Mouse (Mus musculus): ENCODE measurements at regions not wholly inside any gene's neighbourhood (a gene's known extent, or its start where the extent isn't known, plus 50 kb on each side); places are given as distances from the start of the nearest gene placed in this dataset.
"Not testable (repeated sequence)": the region's sequence is repeated elsewhere in the genome, so short reads cannot be mapped to it uniquely, and the experiment has no call there.

DNA sequence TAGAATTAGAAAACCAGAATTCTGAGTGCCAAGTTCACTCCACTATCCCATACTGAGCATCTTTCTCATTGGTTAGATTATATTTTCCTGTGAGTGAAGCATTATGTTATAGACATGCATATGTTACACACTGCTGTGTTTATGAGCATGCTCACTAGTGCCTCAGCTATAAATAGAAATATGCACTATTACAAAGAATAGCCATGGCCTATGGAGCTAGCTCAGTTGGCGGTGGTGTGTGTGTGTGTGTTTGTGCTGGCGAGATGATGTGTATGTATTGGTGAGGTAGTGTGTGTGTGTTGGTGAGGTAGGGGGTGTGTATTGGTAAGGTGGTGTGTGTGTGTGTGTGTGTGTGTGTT, 106.2 kb downstream of the Sec31a start:
- no peak for DNase-seq (ENCODE audit: low spot score in 2 of 2)

DNA sequence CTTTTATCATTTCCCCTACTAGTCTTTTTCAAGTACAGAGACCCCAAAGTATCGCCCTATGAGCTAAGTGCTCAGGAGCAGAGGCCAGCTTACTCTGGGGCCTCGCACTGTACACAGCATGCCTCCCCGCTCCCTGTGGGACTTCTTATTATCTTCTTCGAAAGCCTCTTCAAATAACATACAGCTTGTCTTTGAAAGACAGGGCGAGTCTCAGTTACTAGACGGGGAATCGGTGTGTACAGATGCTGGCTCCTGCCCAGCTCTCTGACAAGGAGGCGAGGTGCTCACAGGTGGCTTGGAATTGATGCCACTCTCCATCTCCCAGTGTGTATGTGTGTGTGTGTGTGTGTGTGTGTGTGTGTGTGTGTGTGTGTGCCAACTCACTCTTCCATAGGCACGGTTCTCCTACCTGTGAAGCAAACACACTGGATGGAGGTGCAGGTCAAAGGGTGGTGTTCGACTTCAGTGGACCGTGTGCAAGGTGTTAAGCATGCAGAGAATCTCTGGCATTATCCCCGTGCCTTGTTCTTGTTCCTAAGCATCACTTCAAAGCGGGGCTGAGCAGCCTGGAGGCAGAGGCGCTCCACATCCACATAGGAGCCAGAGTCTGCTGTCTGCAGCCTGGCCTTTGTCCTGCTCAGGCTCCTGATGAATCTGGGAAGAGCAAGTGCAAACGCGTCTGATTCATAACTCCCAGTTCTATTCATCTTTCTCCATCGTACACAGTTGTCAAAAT, 106.8 kb downstream of the Sec31a start:
- no peak for DNase-seq (ENCODE audit: low spot score in 2 of 2)

DNA sequence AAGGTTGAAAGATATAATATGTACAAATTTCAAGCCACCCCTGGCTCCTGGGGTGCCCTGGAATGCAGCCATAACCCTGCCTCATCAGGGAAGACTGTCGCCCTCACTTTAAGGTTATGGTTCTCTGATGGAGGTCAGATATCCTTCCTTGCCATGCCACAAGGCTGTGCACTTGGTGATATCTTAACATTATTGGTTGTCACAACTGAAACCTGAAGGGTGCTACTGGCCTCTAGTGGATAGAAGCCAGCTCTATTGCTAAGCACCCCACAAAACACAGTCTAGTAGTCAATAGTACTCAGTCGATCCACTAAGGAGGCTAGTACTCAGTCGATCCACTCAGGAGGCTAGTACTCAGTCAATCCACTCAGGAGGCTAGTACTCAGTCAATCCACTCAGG, 111.6 kb downstream of the Sec31a start:
- peak in 1 of 2 experiments; percentile 40 for DNase-seq (ENCODE audit: low spot score in 2 of 2)

DNA sequence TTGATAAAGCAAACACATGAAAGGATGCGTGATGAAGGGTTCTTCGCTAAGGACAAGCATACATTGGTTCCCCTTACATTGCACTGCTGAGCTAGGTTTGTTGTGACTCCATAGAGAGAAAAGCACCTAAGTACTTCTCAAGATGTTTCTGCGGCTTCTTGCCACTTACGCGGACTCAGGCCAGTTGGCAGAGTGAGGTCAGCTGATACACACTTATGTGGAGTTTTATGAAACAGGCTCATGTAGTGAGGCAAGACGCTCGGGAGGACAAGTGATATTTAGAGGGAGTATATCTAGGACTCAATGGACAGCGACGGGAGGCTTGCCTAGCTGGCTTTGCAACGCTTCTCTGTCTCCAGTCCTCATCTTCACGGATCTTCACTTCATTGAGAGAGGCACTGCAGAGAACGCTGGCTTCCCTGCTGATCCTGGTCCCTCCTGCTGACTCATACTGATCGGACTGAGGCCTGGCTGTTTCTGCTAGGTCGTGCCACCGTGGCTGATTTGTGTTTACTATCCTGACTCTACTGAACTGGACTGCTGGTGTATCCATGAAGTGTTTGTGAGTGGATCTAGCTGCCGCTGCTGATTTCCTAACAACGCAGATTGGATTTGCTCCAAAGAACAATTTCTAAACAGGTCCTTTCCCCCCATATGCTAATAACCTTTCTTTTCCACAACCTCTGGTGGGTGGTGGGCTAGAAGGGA, 113.8 kb downstream of the Sec31a start:
- DNase-seq (ENCODE audit: low spot score in 2 of 2): no peak

DNA sequence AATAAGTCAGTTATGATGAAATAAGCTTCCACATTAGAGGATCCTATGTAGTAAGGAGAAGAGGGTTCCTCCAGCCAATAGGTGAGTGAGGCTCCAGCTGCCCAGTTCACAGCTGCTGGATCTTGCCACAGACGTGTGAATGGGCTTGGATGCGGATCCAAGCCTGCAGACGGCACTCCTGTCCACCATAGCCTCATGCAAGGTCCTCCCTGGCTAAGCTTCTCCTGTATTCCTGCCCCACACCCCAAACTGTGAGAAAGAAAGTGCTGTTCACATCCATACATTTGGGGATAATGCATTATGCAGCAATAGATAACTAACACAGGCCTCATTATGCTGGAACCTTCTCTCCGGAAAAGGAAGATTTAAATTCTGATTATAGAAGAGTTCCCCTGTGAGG, 116.9 kb downstream of the Sec31a start:
- no peak for DNase-seq (ENCODE audit: low spot score in 2 of 2)

DNA sequence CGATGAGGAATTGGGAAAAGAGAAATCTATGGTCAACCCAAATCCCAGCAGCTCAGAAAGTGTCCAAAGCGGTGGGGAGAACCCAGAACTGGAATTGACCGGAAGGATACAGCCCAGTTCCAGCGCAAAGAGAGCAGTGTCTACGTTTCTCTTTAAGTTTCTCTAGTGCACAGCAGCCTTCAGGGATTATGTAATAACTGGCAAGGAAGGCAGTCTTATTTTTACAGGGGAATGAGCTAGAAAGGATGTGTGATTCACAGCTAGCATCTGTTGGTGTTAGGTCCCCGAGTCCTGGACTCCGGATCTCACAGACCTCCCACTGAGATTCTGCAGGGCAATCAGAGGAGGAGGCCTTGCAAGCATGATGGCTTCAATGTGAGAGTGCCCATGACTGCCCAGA, 121.8 kb downstream of the Sec31a start:
- DNase-seq (ENCODE audit: low spot score in 2 of 2): no peak

DNA sequence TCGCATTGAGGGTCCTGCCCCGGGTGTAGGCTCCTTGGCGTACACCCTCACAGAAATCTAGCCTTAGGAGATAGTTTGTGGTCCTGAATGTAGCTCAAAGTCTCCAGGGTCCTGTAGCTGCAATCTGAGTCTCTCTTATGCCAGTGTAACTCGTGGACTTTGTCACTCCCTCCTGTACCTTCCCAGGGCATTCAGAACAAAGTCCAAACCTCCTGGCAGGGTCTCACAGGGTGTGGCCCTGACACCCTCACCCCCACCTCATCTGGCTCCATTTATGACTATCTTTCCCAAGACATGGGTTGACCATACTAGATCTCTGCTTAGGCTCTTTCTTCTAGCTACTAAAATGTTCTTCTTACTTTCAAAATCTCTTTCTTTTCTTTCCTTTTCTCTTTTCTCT, 120.6 kb upstream of the Tmem150c start:
- no peak for DNase-seq (ENCODE audit: low spot score in 2 of 2)

DNA sequence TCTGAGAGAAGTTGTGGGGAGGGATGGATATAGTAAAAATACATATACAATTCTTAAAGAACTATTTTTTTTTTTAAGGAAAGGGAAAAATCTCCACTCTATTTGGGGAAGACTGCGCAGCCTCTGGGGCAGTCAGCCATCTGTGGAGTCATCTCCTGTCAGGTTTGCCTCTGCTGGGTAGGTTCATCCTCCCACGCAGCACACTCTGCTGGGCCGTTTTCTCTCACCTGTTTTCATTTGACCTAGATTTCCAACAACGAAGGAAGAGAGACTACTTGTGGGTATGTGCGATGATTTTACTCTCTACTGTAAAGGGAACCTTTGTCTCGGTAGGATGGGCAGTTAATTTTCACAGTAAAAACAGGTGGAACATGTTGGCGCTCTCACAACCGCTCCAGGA, 119.9 kb upstream of the Tmem150c start:
- no peak for DNase-seq (ENCODE audit: low spot score in 2 of 2)

DNA sequence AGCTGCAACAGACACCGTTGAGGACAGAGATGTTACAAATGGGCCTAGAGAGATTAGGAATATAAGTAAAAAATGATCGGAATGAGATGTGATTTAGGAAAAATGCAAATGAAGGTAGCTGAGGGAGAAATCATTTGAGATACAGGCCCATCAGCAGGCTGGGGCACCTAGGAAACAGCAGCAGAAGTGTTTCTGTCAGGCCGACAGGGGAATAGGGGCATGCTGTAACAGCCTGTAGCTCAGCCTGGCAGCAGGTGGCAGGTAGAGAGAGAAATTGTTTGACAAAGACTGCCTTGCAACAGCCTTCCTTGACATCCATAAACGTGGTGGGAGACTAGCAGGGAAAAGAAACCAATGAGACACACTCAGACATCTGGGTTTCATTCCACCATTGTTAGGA, 115.1 kb upstream of the Tmem150c start:
- DNase-seq (ENCODE audit: low spot score in 2 of 2): no peak

DNA sequence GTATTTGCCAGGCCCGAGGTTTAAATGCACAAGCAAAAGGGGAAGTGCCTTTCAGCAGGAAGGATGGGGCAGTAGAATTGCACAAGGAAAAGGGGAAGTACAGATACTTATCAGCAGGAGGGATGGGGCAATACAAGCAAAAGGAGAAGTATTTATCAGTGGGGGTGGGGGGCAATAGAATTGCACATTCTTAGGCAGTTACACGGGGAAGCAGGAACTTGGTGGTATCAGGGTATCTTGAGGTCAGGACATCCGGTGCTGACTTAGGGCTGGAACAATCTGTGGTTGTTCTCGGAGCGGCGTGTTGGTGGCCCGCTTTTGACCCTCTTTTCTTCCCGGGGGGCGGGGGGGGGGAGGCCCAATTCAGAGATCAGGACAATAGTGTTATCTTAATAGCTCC, 112.4 kb upstream of the Tmem150c start:
- not testable (repeated sequence) for DNase-seq (ENCODE audit: low spot score in 2 of 2)

DNA sequence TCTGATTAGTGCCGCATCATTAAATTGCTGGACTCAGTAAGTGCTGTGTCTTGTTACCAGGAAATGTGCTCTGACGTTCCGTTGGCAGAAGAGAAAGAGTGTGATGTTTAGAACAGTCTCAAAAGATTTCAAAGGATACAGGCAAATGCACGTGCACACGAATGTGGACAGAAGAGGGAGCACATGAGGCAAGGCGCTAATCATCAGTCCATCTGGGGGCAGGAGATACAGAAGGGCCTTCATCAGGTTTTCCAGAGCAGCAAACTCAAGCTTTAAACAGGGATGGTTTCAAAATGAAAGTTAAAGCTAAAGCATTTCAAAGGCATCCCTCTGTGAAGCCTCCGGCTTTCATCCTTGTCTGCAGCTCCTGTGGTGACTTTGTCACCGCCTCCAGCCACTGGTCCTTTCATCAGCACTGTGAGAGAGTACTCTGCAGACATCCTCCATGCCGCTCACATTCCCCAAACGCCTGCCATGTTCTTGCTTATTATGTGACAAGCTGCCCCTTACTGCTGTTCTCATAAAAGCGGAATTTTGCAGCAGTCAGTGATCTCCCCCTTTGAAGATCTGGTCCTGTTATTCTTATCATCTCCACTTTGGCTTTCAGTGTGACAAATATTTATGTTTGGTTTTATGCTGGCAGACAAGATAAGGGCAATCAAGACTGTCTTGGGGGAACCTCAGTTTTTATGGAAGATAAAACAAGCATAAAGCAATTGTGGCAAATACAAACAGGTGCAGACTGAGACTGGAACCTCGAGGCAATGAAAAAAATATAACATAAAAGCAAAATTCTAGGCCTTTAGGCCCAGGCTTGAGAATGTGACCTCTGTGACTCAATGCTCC, 111.5 kb upstream of the Tmem150c start:
- no peak for DNase-seq (ENCODE audit: low spot score in 2 of 2)

DNA sequence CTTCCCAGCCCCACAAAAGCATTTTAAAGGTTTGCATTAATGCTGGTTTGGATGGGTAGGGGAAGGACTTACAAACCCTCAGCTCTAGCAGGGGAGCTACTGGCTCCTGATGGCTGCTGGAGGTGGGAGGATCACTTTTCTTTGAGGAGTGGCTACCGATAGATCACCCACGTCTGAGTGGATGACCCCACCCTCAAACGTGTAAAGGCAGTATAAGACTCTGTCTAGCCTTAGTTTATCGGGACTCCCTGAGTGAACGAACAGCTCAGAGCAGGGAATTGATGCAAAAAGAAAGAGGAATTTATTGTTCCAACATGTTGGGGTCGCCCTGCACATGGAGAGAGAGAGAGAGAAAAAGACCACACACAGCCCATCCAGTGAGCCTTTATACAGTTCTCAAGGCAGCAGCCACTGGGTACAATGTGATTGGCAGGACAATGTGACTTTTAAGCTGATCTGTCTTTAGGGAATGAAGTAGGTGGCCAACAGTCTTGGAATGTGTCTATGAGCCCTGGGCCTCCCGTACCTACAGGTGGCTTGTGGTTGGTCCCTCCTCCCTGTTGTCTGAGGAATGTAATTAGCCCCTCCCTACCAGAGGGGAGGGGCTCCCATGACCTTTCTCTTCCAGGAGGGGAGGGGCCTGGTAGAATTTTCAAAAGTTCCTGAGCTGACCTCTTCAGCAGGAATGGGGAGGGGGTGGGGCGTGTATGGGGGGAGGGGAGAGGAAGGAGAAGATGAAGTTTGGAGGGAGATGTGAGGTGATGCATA, 108.7 kb upstream of the Tmem150c start:
- DNase-seq (ENCODE audit: low spot score in 2 of 2): no peak

DNA sequence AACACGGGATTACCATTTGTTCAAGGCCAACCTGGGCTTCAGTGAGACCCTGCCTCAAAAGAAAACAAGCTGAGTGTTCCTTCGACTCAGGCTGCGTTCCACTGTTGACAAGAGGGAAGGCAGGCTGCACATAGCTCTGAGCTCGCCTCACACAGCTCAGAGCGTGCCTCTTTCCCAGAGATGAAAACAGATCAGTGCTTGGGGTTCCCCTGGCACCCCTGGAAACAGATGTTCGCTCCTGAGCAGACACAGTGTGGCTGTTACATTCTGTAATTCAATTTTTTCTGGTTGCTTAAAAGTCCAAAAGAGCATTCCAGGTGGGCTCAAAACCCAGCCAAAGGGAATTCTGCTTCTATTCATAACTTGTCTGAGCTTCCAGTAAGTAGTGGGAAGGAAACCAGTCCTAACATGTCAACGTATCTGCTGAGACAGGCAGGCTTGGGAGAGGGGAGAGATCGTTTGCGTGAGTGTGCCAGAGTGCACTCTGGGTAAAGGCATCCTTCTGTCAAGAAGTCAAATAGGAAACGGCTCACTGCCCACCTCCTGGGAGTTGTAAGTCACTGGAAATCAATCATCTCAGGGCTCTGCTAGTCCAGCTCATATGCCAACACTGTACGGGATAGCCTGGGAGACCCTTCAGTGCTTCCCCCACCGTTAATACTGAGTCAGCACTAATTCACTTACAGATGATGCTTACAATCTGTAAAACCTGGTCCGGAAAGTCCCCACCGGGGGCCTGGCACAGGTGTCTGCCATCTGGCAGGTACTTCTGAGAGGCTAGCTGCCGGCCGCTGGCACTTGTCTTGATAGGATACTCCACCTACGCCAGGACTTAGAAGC, 107.3 kb upstream of the Tmem150c start:
- no peak for DNase-seq (ENCODE audit: low spot score in 2 of 2)

DNA sequence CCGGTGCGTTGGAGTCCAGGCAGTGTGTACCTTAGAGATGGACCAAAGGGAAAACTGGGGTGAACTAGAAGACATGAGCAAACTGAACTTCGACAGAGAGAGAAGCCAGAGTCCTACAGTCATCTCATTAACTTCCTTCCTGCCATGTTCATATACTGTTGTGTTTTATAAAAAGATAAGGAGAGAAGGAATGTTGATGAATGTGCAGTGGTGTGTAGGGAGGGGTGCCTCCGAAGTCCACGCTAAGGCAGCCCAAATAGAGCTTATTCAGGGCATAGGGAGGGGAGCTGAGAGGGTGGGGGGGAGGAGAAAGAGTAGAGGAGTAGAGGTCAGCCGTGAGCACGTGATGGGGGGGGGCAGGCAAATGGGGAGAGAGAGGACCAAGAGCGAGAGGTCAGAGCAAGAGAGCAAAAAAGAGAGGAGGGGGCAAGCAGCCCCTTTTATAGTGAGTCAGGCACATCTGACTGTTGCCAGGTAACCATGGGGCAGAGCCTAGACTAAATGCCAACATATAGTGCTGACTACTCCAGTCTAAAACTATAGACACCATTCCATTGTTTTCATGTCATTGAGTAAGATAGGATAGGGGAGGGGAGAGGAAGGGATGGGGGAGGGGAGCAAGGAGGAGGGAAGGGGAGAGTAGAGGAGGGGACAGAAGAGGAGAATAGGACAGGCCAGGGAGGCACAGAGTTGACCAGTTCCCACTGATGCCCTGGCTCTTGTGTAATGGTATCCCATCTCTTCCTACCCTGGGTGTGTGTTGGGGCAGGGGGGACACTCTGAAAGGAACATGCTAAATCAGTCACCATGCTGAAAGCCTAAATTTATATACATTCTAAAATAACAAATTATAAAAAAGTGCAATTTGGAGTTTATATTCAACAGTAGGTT, 100.4 kb upstream of the Tmem150c start:
- DNase-seq (ENCODE audit: low spot score in 2 of 2): no peak

DNA sequence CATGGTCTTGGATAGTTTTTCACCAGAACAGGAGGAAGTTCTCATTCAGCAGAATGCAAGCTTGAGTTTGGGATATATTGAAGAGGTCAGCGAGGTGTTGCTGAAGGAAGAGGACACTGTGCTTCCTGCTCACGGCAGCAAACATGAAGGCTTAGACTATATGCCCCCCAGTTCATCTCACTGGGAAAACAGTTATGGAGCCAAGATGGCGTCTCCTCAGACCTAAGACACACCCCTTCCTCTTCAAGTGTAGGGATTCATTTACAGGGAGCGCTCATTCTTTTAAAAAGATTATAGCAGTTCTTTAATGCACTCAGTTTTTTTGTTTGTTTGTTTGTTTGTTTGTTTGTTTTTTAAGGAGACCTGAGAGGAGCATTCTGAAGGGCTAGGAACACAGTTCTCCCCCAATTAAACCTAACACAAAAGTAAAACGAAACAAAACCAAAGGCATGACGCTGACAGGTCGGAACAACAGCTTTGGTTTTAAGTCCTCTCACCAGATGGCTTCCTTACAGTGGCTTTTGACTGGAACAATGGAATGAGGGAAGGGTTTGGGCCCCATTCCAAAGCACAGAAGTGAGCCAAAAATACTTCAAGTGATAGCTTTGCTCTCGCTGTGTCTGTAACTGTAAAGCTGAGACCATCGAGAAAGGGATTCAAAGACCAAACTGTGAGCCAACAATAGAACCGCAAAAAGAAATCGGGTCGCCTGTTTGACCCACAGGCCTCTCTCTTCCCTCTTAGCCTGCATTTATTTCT, 99.5 kb upstream of the Tmem150c start:
- DNase-seq (ENCODE audit: low spot score in 2 of 2): peak; percentile 63 to 73

DNA sequence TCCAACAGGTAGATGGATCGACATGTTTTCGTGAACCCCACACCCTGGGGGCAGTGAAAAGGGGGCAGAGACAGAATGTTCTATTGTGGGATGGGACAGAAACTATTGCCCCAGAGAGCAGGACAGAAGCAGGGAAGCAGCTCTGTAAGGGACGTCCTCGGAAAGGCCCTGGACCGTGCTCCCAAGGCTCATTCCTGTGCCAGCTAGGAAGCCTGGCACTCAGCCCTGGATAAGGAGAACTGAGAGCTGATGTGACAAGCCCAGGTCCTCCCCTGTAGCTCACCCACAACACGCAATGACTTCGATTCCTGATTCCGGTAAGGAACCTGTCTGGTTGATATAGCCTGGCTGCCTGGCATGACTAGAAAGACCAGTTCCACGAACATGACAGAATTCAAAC, 95.7 kb upstream of the Tmem150c start:
- DNase-seq (ENCODE audit: low spot score in 2 of 2): no peak

DNA sequence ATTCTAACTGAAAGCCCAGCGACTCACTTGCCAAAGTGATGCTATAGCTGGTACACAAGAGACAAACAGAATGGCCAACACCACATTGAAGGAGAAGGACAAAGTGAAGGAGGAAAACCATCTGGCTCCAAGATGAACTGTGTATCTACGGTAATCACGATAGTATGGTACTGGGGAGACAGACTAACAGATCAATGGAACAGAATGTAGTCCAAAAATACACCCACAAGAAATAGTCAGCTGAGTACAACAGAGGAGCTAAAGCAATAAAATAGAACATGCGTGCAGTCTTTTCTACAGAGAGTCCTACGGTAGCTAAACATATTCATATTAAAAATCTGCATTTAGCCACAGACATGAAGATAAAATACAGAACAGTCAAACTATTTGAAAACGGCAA, 92.4 kb upstream of the Tmem150c start:
- no peak for DNase-seq (ENCODE audit: low spot score in 2 of 2)

DNA sequence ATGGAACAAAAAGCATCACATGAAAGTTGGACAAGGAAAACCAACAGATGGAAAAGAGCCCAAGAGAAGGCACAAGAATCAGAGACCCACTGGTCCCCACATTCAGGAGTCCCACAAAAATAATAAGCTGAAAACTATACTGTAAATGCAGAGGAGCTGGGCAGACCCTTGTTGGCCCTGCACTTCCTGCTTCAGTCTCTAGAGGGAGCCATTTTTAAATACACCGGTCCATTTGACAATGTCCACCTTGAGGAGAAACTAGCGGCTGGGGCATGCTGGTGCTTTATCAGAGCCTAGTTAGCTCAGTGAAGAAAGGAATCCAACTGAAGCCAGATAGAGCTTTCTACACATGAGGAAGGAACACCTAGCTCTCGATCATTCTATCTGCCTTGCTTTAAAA, 90.1 kb upstream of the Tmem150c start:
- no peak for DNase-seq (ENCODE audit: low spot score in 2 of 2)

DNA sequence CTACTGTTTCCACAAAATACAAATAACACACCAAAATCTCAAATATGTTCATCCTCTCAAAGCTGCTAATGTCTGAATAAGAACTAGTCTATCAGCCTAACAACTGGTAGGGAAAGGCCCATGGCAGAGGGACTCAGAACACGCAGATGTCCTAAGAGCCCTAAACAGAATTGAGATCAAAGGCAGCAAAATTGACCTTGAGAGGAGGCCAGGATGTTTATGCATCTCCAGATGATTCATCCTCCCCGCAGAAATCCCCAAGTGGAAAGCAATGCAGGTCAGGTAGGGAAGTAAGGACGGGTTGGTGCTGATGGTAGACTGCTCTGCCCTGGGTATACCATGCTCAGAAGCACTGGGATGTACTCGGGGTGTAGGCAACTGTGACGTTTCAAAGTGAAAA, 89.0 kb upstream of the Tmem150c start:
- no peak for DNase-seq (ENCODE audit: low spot score in 2 of 2)

Data from right cerebral cortex, postnatal 10 days (tissue).